Mouse (Mus musculus): Measurements from ENCODE around the gene Olfr860. TPM values are rescaled to one million over a fixed set of nuclear protein-coding genes. Genes with fewer than 3 reads are reported as not detected.
"Not testable (repeated sequence)": the region's sequence is repeated elsewhere in the genome, so short reads cannot be mapped to it uniquely, and the experiment has no call there.

The Olfr860 gene
- polyA plus RNA-seq (2014; fragmentation: Nextera tagmentation; extraction: Ambion mirVana) = not detected in 2 replicates

GRCm38 (mm10) chr9:19849647-19850046, at the start of gene Olfr860:
Olfr860 (minus strand) TSS chr9:19849747.
- Histone ChIP-seq H3K9ac (no peak within 1 kb of the TSS), H3K9me3 (ENCODE audit: low read depth, low read length) (no peaks in the 10 kb centered on the region), H3K27me3 (ENCODE audit: insufficient read depth, low read length) (no peaks in the 10 kb centered on the region), H3K4me3 (ENCODE audit: low read depth, low read length) (no peak within 1 kb of the TSS), H3K36me3 (ENCODE audit: insufficient read depth) (no peaks in the 10 kb centered on the region), H3K4me2 (no peak within 1 kb of the TSS), H3K4me1 (ENCODE audit: insufficient read depth) (no peaks in the 10 kb centered on the region), H3K27ac (ENCODE audit: low read depth) (no peak within 1 kb of the TSS)
- 79% methylated on average over 1 of the region's 1 CpGs for WGBS
- DNase-seq (no peak), ATAC-seq (ENCODE audit: insufficient read depth) (no peak)
- no peak for TF ChIP-seq CTCF (IDR thresholded peaks at IDR 0.05; ENCODE audit: low read depth)

- Histone ChIP-seq H3K36me3 (ENCODE audit: insufficient read depth) (no peaks in the 10 kb centered on the region), H3K27ac (ENCODE audit: low read depth) (no peak within 1 kb of the TSS), H3K9me3 (ENCODE audit: low read depth, low read length) (no peaks in the 10 kb centered on the region), H3K4me2 (no peak within 1 kb of the TSS), H3K9ac (no peak within 1 kb of the TSS), H3K4me1 (ENCODE audit: insufficient read depth) (no peaks in the 10 kb centered on the region), H3K27me3 (ENCODE audit: insufficient read depth, low read length) (no peaks in the 10 kb centered on the region), H3K4me3 (ENCODE audit: low read depth, low read length) (no peak within 1 kb of the TSS)
- ATAC-seq (ENCODE audit: insufficient read depth) (no peak), DNase-seq (no peak)
- TF ChIP-seq CTCF (IDR thresholded peaks at IDR 0.05; ENCODE audit: low read depth) = no peak
These were observed 38.4 kb upstream of the Olfr860 start, which contains the start of gene Olfr862 for GRCm38 (mm10) chr9:19887904-19888303. Olfr862 (minus strand) TSS chr9:19888004.

- H3K4me1 ChIP-seq (ENCODE audit: insufficient read depth); H3K4me3 ChIP-seq (ENCODE audit: low read depth, low read length); DNase-seq; H3K9ac ChIP-seq; H3K9me3 ChIP-seq (ENCODE audit: low read depth, low read length); H3K4me2 ChIP-seq; ATAC-seq (ENCODE audit: insufficient read depth); H3K27ac ChIP-seq (ENCODE audit: low read depth); H3K36me3 ChIP-seq (ENCODE audit: insufficient read depth); H3K27me3 ChIP-seq (ENCODE audit: insufficient read depth, low read length): not testable (repeated sequence)
- 59% methylated on average over 1 of the region's 1 CpGs for WGBS
These were observed 44.9 kb downstream of the Olfr860 start, which contains the start of gene Olfr859 for GRCm38 (mm10) chr9:19804606-19805005. Olfr859 (plus strand) TSS chr9:19804906.

- no peaks in the 10 kb centered on the region for H3K4me1 ChIP-seq (ENCODE audit: insufficient read depth)
- no peak overlapping the region for H3K4me2 ChIP-seq
- 70% methylated on average over 1 of the region's 1 CpGs for WGBS
- ATAC-seq (ENCODE audit: insufficient read depth) = no peak
- H3K4me3 ChIP-seq (ENCODE audit: low read depth, low read length) = no peak overlapping the region
- no peak overlapping the region for H3K27ac ChIP-seq (ENCODE audit: low read depth)
- no peak for DNase-seq
- no peaks in the 10 kb centered on the region for H3K27me3 ChIP-seq (ENCODE audit: insufficient read depth, low read length)
- H3K9me3 ChIP-seq (ENCODE audit: low read depth, low read length) = no peaks in the 10 kb centered on the region
- no peak for TF ChIP-seq CTCF (IDR thresholded peaks at IDR 0.05; ENCODE audit: low read depth)
- H3K36me3 ChIP-seq (ENCODE audit: insufficient read depth) = no peaks in the 10 kb centered on the region
- no peak overlapping the region for H3K9ac ChIP-seq
These were observed 46.5 kb downstream of the Olfr860 start for GRCm38 (mm10) chr9:19803000-19803399.

Other genes with a start within 250 kb of the Olfr860 start
- 31.5 and 33.3 TPM in 2 replicates for gene Zfp317, start 227.6 kb downstream of the Olfr860 start, polyA plus RNA-seq (2014; fragmentation: Nextera tagmentation; extraction: Ambion mirVana)
- gene Olfr857, start 140.3 kb downstream of the Olfr860 start, polyA plus RNA-seq (2014; fragmentation: Nextera tagmentation; extraction: Ambion mirVana) = not detected in 2 replicates
- not detected in 2 replicates for gene Olfr58, start 69.5 kb downstream of the Olfr860 start, polyA plus RNA-seq (2014; fragmentation: Nextera tagmentation; extraction: Ambion mirVana)
- gene Olfr859, start 44.8 kb downstream of the Olfr860 start, polyA plus RNA-seq (2014; fragmentation: Nextera tagmentation; extraction: Ambion mirVana) = not detected in 2 replicates
- not detected in 2 replicates for gene Olfr862, start 38.3 kb upstream of the Olfr860 start, polyA plus RNA-seq (2014; fragmentation: Nextera tagmentation; extraction: Ambion mirVana)
- gene Olfr77, start 67.1 kb upstream of the Olfr860 start, polyA plus RNA-seq (2014; fragmentation: Nextera tagmentation; extraction: Ambion mirVana) = 0.24 and 0.25 TPM in 2 replicates
- gene Olfr866, start 178.3 kb upstream of the Olfr860 start, polyA plus RNA-seq (2014; fragmentation: Nextera tagmentation; extraction: Ambion mirVana) = not detected in 2 replicates
- not detected in 2 replicates for gene Olfr867, start 207.8 kb upstream of the Olfr860 start, polyA plus RNA-seq (2014; fragmentation: Nextera tagmentation; extraction: Ambion mirVana)
- gene Olfr868, start 248.9 kb upstream of the Olfr860 start, polyA plus RNA-seq (2014; fragmentation: Nextera tagmentation; extraction: Ambion mirVana) = not detected in 2 replicates